In the genomic region with DNA sequence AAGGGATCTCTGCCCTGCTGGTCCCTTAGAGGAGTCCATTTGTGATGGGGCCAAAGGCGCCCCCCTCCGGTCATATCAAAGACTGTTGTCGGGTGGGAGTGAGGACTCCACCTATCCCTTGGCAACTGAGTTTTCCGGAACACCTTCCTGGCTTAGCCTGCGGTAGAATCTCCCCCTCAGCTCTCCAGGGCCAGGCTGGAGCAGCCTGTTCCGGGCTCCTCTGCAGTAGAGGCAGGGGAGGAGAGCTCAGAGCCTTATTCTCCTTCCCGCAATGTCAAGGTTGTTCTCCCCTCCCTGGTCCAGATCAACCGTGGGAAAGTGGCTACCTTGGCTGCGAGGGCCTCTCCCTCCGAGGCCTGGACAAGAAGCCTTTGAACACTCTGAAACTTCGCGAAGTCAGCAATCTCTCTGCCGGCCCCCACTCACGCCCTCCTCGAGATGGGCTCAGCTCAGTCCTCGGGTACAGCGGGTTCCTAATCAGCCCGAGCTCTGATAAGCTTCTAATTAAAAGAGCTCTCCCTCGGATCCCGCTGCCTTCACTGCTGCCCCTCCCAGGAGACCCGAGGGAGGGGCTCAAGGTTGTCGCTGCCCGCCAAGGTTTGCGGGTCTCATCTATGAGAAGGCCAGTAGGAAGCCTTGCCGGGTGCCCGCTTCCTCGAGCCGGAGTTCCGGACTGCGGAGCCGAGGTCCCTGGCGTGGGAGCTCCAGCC, we compare ENCODE assay signal across 8 mouse cellular contexts. TPM values are rescaled to one million over a fixed set of nuclear protein-coding genes. Genes with fewer than 3 reads are reported as not detected.
DNase-seq lines count a peak whose midpoint lies in the region; ATAC-seq and TF ChIP-seq lines count a peak whose summit lies in the region.

No protein-coding gene starts in this region.

- TF ChIP-seq POLR2A in spleen, adult 2 months (IDR thresholded peaks at IDR 0.05; ENCODE audit: low read depth, low read length) = no peak
- no peak for TF ChIP-seq POLR2A in thymus, adult 2 months (IDR thresholded peaks at IDR 0.05; ENCODE audit: control insufficient read depth, extremely low read depth, insufficient read depth, low read length, poor library complexity)

- no peak overlapping the region for H3K9ac ChIP-seq in limb, embryonic 13.5 days

- no peak for TF ChIP-seq CTCF in spleen, adult 2 months (IDR thresholded peaks at IDR 0.05; ENCODE audit: extremely low read depth, insufficient read depth, insufficient read length, insufficient replicate concordance)
- no peak for TF ChIP-seq CTCF in thymus, adult 2 months (IDR thresholded peaks at IDR 0.05; ENCODE audit: borderline replicate concordance, control insufficient read depth, extremely low read depth, insufficient read depth, low read length, poor library complexity)

- DNase-seq in CD4-positive, CD25-positive, alpha-beta regulatory T cell, adult 2 months (ENCODE audit: low read depth, low spot score) = peak; percentile 9
- DNase-seq in spleen, adult 2 months (ENCODE audit: low read depth in 1 of 2, low spot score in 2 of 2) = no peak
- DNase-seq in spleen, postnatal 14 days (ENCODE audit: low spot score in 2 of 2) = no peak
- peak; percentile 86 for DNase-seq in testis, postnatal 14 days (ENCODE audit: low spot score)
- no peak for DNase-seq in layer of hippocampus, adult 9-11 months
- no peak for DNase-seq in thymus, adult 2 months

- H3K27ac ChIP-seq in spleen, adult 2 months (ENCODE audit: insufficient read depth, low read length) = peak overlapping the region; percentile 33
- H3K27ac ChIP-seq in limb, embryonic 13.5 days = no peak overlapping the region
- no peak overlapping the region for H3K27ac ChIP-seq in thymus, adult 2 months (ENCODE audit: control insufficient read depth, insufficient read depth, low read length)

- no peaks in the 10 kb centered on the region for H3K4me1 ChIP-seq in spleen, adult 2 months (ENCODE audit: control insufficient read depth, insufficient read depth, insufficient read length)
- peaks cover 33% of the 10 kb centered on the region for H3K4me1 ChIP-seq in limb, embryonic 13.5 days
- no peaks in the 10 kb centered on the region for H3K4me1 ChIP-seq in thymus, adult 2 months (replicated peaks; ENCODE audit: control insufficient read depth, insufficient read depth, low read length)

- H3K36me3 ChIP-seq in spleen, adult 2 months (ENCODE audit: control insufficient read depth, insufficient read depth, low read length) = no peaks in the 10 kb centered on the region
- H3K36me3 ChIP-seq in limb, embryonic 13.5 days = no peaks in the 10 kb centered on the region
- H3K36me3 ChIP-seq in thymus, adult 2 months (ENCODE audit: control insufficient read depth, insufficient read depth, low read length) = no peaks in the 10 kb centered on the region

- 0 out of 2 replicates have a peak overlapping the region, but pooled peaks have one; percentile 9 for H3K4me2 ChIP-seq in limb, embryonic 13.5 days (replicated peaks)

- H3K27me3 ChIP-seq in spleen, adult 2 months (ENCODE audit: control insufficient read depth, insufficient read depth, low read length) = peaks cover 41% of the 10 kb centered on the region
- H3K27me3 ChIP-seq in limb, embryonic 13.5 days = peaks cover 98% of the 10 kb centered on the region
- peaks cover 31% of the 10 kb centered on the region for H3K27me3 ChIP-seq in thymus, adult 2 months (ENCODE audit: control insufficient read depth, insufficient read depth, low read length)

- 8% methylated on average over 32 of the region's 32 CpGs for WGBS in spleen, adult 2 months
- WGBS in limb, embryonic 13.5 days = under 1% methylated on average over 32 of the region's 32 CpGs
- WGBS in thymus, adult 2 months = 7% methylated on average over 32 of the region's 32 CpGs

- H3K4me3 ChIP-seq in spleen, adult 2 months (ENCODE audit: extremely low read depth, insufficient read depth, insufficient read length) = 0 out of 2 replicates have a peak overlapping the region, but pooled peaks have one; percentile 7
- 0 out of 2 replicates have a peak overlapping the region, but pooled peaks have one; percentile 12 for H3K4me3 ChIP-seq in limb, embryonic 13.5 days
- no peak overlapping the region for H3K4me3 ChIP-seq in thymus, adult 2 months (ENCODE audit: control insufficient read depth, insufficient read depth, low read length)

- no peaks in the 10 kb centered on the region for H3K9me3 ChIP-seq in limb, embryonic 13.5 days

- ATAC-seq in CD4-positive, CD25-positive, alpha-beta regulatory T cell, adult 4 months = no peak
- ATAC-seq in limb, embryonic 13.5 days (ENCODE audit: low FRiP score, low read depth) = peak; percentile 3; the same call in 1 of the 2 replicates

RNA-seq across cellular contexts. Expression of a gene that starts 4.2 kb away (rescaled TPM):
- polyA plus RNA-seq in CD4-positive, CD25-positive, alpha-beta regulatory T cell, adult 4 months (2017; shearing (Covaris generic)) = not detected
- polyA plus RNA-seq in spleen, adult 2 months (2012; rRNA removed) = 18.5 and 30.7 TPM in 2 replicates
- 0.64 TPM in 2 replicates for polyA plus RNA-seq in limb, embryonic 13.5 days (2015; fragmentation: Nextera tagmentation; extraction: Ambion mirVana)
- 2.0 and 3.9 TPM in 2 replicates for polyA plus RNA-seq in thymus, adult 2 months (2012; rRNA removed)

RNA-seq across cellular contexts. Expression of a gene that starts 38.7 kb away (rescaled TPM):
- polyA plus RNA-seq in CD4-positive, CD25-positive, alpha-beta regulatory T cell, adult 4 months (2017; shearing (Covaris generic)) = not detected
- not detected in 2 replicates for polyA plus RNA-seq in spleen, adult 2 months (2012; rRNA removed)
- not detected in 2 replicates for polyA plus RNA-seq in limb, embryonic 13.5 days (2015; fragmentation: Nextera tagmentation; extraction: Ambion mirVana)
- polyA plus RNA-seq in thymus, adult 2 months (2012; rRNA removed) = not detected in 2 replicates

Comparison
In these comparisons a context has a peak if more than half of its experiments do, and no peak if none do; other contexts are left out.
1. DNase-seq: peak in CD4-positive, CD25-positive, alpha-beta regulatory T cell, adult 2 months (single experiment) and testis, postnatal 14 days (single experiment); none in spleen, adult 2 months (0 of 2), spleen, postnatal 14 days (0 of 2), layer of hippocampus, adult 9-11 months (single experiment) and thymus, adult 2 months (single experiment).